Mouse (Mus musculus) hindbrain, embryonic 15.5 days (tissue): ENCODE data around the gene Scarb1. TPM values are rescaled to one million over a fixed set of nuclear protein-coding genes. Genes with fewer than 3 reads are reported as not detected.
A peak's percentile ranks its signal among the peaks of the same experiment; 100 is the strongest.
"Not testable (repeated sequence)": the region's sequence is repeated elsewhere in the genome, so short reads cannot be mapped to it uniquely, and the experiment has no call there.

ENCODE experiments used
- ATAC-seq: fragments of 200-750 bp; cut with Nextera tagmentation; 2 replicates; pipeline ENCODE4 v1.8.0; 2017; ENCODE audit warnings: low read depth, moderate number of reproducible peaks, moderate TSS enrichment; ENCODE audit not compliant: low FRiP score
- H3K27ac ChIP-seq: fragments of 300-500 bp; sonication (generic); replicated peaks from 2 replicates; pipeline ENCODE4 v1.5.1; 2015; ENCODE audit warnings: mild to moderate bottlenecking, inconsistent platforms
- H3K27me3 ChIP-seq: fragments of 300-500 bp; sonication (generic); 2 replicates; pipeline ENCODE4 v1.6.1; 2015; ENCODE audit warnings: control low read depth, inconsistent platforms
- H3K36me3 ChIP-seq: fragments of 300-500 bp; sonication (generic); 2 replicates; pipeline ENCODE4 v1.6.1; 2015; ENCODE audit warnings: control low read depth, inconsistent platforms
- H3K4me1 ChIP-seq: fragments of 300-500 bp; sonication (generic); replicated peaks from 2 replicates; pipeline ENCODE4 v1.6.1; 2015; ENCODE audit warnings: control low read depth, inconsistent platforms
- H3K4me2 ChIP-seq: fragments of 300-500 bp; sonication (generic); 2 replicates; pipeline ENCODE4 v1.6.1; 2015; ENCODE audit warnings: moderate library complexity, mild to moderate bottlenecking, inconsistent platforms
- H3K4me3 ChIP-seq: fragments of 300-500 bp; sonication (generic); 2 replicates; pipeline ENCODE4 v1.5.1; 2015; ENCODE audit warnings: mild to moderate bottlenecking, inconsistent platforms
- H3K9ac ChIP-seq: fragments of 300-500 bp; sonication (generic); 2 replicates; pipeline ENCODE4 v1.6.1; 2015; ENCODE audit warnings: inconsistent platforms
- H3K9me3 ChIP-seq: fragments of 300-500 bp; sonication (generic); 2 replicates; pipeline ENCODE4 v1.6.1; 2016; ENCODE audit warnings: control low read depth, inconsistent platforms
- WGBS: fragments of 180-500 bp; shearing (Covaris S2); methylation state at CpG from one replicate; pipeline ENCODE4 v1.1.7; 2015; 5-methylcytosine and 5-hydroxymethylcytosine counted together
- polyA plus RNA-seq: library from polyadenylated mRNA; unstranded; fragments of >200 nt; fragmentation: Nextera tagmentation; extraction: Ambion mirVana; gene quantifications from 2 replicates; pipeline ENCODE4 v1.2.1, GENCODE M21; 2015

The Scarb1 gene
- polyA plus RNA-seq = 46.6 and 52.4 TPM in 2 replicates

DNA sequence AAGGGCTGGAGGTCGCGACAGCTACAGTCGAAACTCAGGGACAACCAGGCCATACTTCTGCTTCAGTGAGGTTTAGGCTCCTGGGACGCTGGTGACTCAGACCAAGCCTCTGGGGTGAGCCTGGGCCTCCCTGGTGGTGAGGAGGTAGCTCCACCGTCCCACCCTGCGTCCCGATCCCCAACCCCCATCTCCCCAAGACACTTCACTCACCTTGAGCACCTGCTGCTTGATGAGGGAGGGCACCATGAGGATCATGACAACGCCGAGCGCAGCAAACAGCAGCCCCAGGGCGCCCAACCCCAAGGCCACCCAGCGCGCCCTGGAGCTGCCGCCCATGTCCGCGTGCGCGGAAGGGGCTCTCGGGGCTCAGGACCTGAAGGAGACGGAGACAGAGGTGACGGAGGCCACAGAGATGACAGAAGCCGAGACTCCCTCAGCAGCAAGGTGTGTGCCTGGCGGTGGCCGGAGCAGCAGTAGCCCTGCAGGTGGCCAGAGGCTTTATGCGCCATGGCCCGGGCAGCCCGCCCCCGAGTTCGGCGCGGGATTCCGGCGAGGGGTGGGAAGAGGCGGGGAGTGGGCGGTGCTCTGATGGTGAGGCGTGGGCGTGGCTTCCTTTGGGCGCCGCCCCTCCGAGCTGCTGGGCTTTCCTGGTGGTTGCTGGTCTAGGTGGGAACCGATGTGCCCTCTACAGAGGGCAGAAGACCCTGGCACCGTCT lies at the start of gene Scarb1:
Gene Scarb1, minus strand, starts transcription at position 548 of the 716 bp plus-strand sequence.
- WGBS = under 1% methylated on average over 41 of the region's 42 CpGs
- H3K27ac ChIP-seq = 0 out of 2 replicates have a peak within 1 kb of the TSS, but pooled peaks have one; percentile 13
- no peaks in the 10 kb centered on the region for H3K27me3 ChIP-seq
- peak within 1 kb of the TSS; percentile 59 for H3K9ac ChIP-seq
- H3K4me3 ChIP-seq = peak within 1 kb of the TSS; percentile 87
- H3K4me1 ChIP-seq = peaks cover 39% of the 10 kb centered on the region
- H3K36me3 ChIP-seq = no peaks in the 10 kb centered on the region
- peak; percentile 85 for ATAC-seq
- H3K4me2 ChIP-seq = peak within 1 kb of the TSS; percentile 87
- no peaks in the 10 kb centered on the region for H3K9me3 ChIP-seq

DNA sequence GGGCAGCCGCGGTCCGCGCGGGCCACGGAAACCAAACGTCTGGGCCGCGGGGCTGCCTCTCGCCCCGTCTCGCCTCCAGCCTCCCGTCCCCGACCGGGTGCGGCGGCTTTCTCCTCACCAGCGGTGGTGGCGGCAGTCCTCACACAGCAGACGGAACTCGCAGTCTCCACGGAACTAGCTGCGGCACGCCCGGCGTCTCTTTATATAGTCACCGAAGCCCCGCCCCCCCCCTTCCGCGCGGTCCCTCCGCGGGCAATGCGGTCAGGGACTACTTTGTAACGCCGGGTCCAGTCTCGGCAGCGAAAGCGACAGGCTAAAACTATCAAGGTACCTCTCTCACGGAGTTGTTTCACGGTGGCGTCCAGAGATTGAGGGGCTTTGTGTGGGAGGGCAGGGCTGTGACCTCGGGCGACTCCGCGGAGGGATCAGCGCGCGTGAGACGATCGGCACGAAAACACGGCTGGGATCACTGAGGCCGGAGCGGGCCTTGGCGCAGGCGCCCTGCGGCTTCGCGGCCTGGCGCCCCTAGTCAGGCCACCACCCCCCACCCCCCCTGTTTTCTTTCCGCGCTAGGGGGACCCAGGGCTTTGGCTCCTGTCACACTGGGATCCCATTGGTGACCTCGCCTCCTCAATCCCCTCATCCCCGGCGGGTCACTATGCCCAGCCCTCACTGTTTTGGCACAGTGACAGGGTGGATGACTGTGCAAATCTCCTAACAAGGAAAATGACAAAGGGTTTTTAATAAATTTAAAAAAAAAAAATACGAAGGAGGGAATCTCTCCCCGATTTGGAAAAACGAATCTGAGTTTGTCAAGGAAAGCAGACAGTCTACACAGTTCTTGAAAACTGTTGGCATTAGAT lies 48.9 kb upstream of the Scarb1 start, which contains the start of gene Ubc:
Gene Ubc, minus strand, starts transcription at position 624 of the 863 bp plus-strand sequence.
- H3K27me3 ChIP-seq = no peaks in the 10 kb centered on the region
- H3K36me3 ChIP-seq = peaks cover 12% of the 10 kb centered on the region
- H3K9me3 ChIP-seq = no peaks in the 10 kb centered on the region
- WGBS = under 1% methylated on average over 68 of the region's 69 CpGs
- ATAC-seq = peak; percentile 40
- peak within 1 kb of the TSS; percentile 81 for H3K4me2 ChIP-seq
- peak within 1 kb of the TSS; percentile 76 for H3K4me3 ChIP-seq
- peak within 1 kb of the TSS; percentile 96 for H3K9ac ChIP-seq
- H3K27ac ChIP-seq = peak within 1 kb of the TSS; percentile 96
- H3K4me1 ChIP-seq = peaks cover 55% of the 10 kb centered on the region

DNA sequence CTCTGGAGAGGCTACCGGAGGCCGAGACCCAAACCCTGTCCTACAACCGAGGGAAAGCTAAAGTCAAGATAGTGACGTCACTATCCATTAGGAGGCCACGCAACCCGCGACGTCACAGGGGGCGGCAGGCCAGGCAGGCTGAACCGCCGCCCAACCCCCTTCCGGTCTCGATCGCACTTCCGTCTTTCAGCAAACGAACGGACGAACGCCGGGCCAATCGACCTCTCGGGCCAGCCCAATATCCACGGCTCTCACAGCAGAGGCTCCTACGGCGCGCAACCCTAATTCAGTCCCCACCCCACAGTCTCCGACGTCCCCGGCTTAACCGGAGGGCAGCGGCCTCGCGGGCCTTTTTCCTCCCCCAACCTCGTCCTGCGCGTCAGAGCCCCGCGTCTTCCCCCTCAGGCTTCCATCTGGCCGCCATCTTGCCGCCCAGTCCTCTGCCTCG lies 48.3 kb upstream of the Scarb1 start, which contains the start of gene Gm10382:
Gene Gm10382, plus strand, starts transcription at position 192 of the 448 bp plus-strand sequence.
- peak within 1 kb of the TSS; percentile 81 for H3K4me2 ChIP-seq
- H3K4me3 ChIP-seq = peak within 1 kb of the TSS; percentile 76
- H3K9ac ChIP-seq = peak within 1 kb of the TSS; percentile 96
- peak within 1 kb of the TSS; percentile 96 for H3K27ac ChIP-seq
- under 1% methylated on average over 41 of the region's 41 CpGs for WGBS
- H3K4me1 ChIP-seq = peaks cover 54% of the 10 kb centered on the region
- peak; percentile 17; the same call in 1 of the 2 replicates for ATAC-seq
- H3K27me3 ChIP-seq = no peaks in the 10 kb centered on the region
- no peaks in the 10 kb centered on the region for H3K9me3 ChIP-seq
- peaks cover 18% of the 10 kb centered on the region for H3K36me3 ChIP-seq

DNA sequence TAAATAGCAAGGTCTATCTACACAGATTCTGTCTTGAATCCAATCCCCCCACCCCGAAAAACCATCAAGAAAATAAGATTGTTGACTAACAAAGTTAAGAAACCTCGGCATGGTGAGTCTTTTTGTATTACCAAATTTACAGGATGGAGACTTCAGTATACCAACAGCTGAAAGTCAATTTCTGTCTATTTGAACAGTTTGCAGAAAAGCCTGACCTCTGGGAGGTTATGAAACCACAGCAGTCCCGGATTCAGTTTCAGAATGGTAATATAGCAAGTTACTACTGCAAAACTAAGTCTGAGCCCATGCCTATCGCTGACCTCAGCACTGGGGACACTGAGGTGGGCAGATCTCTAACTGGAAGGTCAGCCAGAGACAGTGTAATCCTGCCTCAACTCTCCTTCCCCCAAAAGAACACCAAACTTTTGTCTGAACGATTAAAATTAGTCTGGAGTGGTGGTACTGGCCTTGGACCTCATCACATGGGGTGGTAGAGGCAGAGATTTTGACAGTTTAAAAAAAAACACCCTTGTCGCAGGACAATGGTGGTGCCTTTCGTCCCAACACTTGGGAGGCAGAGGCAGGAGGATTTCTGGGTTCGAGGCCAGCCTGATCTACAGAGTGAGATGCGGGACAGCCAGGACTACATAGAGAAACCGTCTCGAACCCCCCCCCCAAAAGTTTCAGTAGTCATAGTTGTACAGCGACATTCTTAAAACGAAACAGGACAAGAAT lies 47.6 kb upstream of the Scarb1 start:
- ATAC-seq = no peak
- Histone ChIP-seq H3K4me3 (peak overlapping the region; percentile 76), H3K4me2 (peak overlapping the region; percentile 81), H3K27me3 (no peaks in the 10 kb centered on the region), H3K36me3 (peaks cover 18% of the 10 kb centered on the region), H3K9ac (peak overlapping the region; percentile 96), H3K9me3 (no peaks in the 10 kb centered on the region), H3K27ac (peak overlapping the region; percentile 96; the same call in 1 of the 2 replicates), H3K4me1 (peaks cover 51% of the 10 kb centered on the region)
- WGBS = 30% methylated on average over 13 of the region's 13 CpGs

DNA sequence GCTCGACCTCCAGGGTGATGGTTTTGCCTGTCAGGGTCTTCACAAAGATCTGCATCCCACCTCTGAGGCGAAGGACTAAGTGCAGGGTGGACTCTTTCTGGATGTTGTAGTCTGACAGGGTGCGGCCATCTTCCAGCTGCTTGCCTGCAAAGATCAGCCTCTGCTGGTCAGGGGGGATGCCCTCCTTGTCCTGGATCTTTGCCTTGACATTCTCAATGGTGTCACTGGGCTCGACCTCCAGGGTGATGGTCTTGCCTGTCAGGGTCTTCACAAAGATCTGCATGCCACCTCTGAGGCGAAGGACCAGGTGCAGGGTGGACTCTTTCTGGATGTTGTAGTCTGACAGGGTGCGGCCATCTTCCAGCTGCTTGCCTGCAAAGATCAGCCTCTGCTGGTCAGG lies 46.4 kb upstream of the Scarb1 start:
- H3K9me3 ChIP-seq, H3K27ac ChIP-seq, H3K9ac ChIP-seq, H3K27me3 ChIP-seq, H3K4me2 ChIP-seq, H3K4me3 ChIP-seq, ATAC-seq: not testable (repeated sequence)
- Histone ChIP-seq H3K4me1 (peaks cover 47% of the 10 kb centered on the region), H3K36me3 (peaks cover 18% of the 10 kb centered on the region)
- 89% methylated on average over 5 of the region's 6 CpGs for WGBS

DNA sequence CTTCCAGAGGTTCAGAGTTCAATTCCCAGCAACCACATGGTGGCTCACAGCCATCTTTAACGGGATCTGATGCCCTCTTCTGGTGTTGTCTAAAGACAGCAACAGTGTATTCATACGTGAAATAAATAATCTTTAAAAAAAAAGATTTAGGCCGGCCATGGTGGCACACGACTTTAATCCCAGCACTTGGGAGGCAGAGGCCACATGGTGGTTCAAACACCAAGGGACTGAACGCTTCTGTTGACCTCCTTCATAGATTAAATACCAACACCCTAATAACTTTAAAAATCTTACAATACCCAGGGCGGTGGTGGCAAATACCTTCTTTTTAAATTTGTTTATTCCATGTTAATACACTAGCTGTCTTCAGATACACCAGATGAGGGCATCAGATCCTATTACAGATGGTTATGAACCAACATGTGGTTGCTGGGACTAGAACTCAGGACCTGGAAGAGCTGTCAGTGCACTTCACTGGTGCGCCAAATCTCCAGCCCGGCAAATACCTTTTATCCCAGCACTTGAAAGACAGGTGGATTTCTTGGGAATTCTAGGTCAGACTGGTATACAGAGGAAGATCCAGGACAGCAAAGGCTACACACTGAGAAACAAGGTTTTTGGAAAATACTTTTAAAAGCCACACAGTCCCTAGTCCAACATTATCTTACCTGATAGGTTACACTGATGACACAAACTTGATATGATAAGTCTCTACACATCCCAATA lies 44.5 kb upstream of the Scarb1 start:
- Histone ChIP-seq H3K4me1 (peaks cover 41% of the 10 kb centered on the region), H3K4me2 (peak overlapping the region; percentile 31), H3K27me3 (no peaks in the 10 kb centered on the region), H3K36me3 (peaks cover 18% of the 10 kb centered on the region), H3K9me3 (no peaks in the 10 kb centered on the region), H3K4me3 (no peak overlapping the region), H3K27ac (no peak overlapping the region), H3K9ac (no peak overlapping the region)
- no peak for ATAC-seq
- WGBS = 75% methylated on average over 8 of the region's 8 CpGs

DNA sequence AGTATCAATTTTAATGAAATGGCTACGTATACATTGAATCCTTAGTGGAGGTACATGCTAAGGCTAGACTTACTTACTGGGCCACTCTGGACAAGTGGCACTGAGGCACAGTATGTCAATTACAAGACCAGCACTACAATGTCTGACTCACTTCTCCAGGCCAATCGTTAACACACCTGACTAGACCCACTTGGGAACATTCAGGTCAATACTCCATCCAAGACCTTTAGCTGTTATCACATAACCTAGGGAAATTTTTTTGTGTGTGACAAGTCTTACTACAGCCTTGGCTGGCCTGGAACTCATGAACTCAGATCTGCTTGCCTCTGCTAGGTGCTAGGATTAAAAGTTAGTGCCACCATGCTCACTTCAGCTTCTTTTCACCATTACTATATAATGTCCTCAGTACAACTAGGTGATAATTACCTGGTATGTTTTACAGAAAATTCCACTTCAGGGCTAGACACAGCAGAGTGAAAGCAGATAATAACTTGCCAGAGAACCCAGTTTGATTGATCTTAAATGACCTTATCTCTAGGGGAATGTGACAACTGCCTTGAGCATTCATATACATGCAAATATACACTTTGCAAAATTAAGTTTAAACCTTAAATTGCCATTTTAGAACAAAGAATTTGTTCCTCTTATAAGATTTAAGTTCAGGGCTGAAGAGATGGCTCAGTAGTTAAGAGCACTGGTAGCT lies 43.8 kb upstream of the Scarb1 start:
- no peak overlapping the region for H3K9ac ChIP-seq
- H3K4me2 ChIP-seq = 0 out of 2 replicates have a peak overlapping the region, but pooled peaks have one; percentile 8
- WGBS = 88% methylated on average over 2 of the region's 2 CpGs

DNA sequence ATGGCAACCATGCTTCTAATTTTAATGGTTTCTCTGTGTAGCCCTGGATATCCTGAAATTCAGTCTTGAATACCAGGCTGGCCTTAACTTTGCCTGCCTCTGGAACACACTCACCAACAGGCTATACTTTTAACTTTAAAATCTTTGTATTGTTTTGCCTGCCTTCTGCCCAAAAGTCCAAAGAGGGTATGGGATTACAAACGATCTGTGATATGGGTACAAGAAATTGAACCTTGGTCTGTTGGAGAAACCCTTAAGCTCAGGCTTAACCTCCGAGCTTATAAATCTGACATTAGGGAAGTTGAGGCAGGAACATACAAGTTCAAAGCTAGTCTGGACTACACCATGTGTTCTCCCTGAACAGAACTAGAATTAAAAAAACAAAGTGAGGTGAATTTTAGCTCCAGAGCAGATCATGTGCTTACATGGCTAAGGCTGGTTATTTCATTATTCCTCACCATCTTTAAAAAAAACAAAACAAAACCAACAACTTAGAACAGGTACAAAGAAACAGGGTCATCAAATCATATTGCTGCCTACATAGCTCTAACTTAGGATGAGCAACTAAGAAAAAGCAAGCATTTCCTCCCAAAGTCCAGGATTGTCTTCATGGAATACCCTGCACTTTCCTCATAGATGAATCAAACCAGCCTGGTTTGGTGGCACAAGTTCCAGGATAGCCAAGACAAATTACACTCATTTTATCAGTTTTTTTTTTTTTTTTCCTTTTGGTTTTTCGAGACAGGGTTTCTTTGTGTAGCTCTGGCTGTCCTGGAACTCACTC lies 42.9 kb upstream of the Scarb1 start:
- WGBS = 74% methylated on average over 3 of the region's 3 CpGs

More for the DNA sequence above, 43.8 kb upstream of the Scarb1 start:
- H3K27ac ChIP-seq = no peak overlapping the region
- ATAC-seq = no peak
- no peaks in the 10 kb centered on the region for H3K27me3 ChIP-seq
- H3K9me3 ChIP-seq = no peaks in the 10 kb centered on the region
- H3K36me3 ChIP-seq = peaks cover 18% of the 10 kb centered on the region
- H3K4me3 ChIP-seq = no peak overlapping the region
- H3K4me1 ChIP-seq = peaks cover 36% of the 10 kb centered on the region

DNA sequence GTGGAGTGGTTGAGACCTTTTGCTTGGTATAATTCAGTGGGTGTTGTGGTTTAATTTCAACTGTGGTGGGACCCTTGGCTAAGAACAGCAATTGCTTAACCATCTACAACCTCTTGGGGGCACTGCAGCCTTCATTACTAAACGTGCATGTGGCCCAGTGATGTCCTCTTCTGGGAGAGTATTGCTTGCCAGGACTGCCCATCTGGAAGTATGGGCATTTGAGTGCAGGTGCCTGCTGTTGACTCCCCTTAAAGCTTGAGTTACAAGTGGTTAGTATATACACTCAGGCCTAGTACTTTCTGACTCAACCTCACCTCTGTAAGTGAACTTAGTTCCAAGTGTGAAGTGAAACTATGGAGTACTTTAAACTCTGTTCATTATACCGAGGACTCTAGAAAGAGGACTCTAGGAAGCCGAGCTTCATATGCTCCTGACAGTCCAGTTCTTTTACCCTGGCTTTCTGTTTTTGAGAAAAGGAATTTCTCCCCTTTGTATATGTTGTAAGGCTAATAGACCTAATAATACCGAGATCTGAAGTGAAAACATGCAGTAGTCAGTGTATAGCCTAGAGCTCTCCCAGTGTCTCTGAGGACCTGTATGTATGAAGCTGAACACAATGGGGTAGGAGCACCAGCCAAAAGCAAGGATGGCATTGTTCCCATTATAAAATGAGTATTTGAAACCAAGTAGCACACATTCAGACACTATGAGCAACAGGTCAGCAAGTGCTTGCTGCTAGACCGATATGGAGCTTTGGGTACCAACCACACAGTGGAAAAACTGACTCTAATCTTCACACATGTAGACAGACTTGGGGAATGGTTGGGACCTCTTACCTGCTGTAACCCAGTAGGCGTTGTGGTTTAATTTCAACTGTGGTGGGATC lies 42.0 kb upstream of the Scarb1 start:
- Histone ChIP-seq H3K27me3 (no peaks in the 10 kb centered on the region), H3K9ac (no peak overlapping the region)
- 0 out of 2 replicates have a peak, but pooled peaks have one; percentile 56 for ATAC-seq

More for the DNA sequence above, 42.9 kb upstream of the Scarb1 start:
- no peak for ATAC-seq
- Histone ChIP-seq H3K4me1 (peaks cover 36% of the 10 kb centered on the region), H3K27me3 (no peaks in the 10 kb centered on the region), H3K9ac (no peak overlapping the region), H3K36me3 (peaks cover 18% of the 10 kb centered on the region), H3K4me3 (no peak overlapping the region), H3K9me3 (no peaks in the 10 kb centered on the region), H3K27ac (no peak overlapping the region), H3K4me2 (no peak overlapping the region)

More for the DNA sequence above, 42.0 kb upstream of the Scarb1 start:
- Histone ChIP-seq H3K4me3 (no peak overlapping the region), H3K27ac (no peak overlapping the region), H3K9me3 (no peaks in the 10 kb centered on the region), H3K4me2 (no peak overlapping the region), H3K4me1 (peaks cover 28% of the 10 kb centered on the region), H3K36me3 (peaks cover 18% of the 10 kb centered on the region)
- 49% methylated on average over 6 of the region's 6 CpGs for WGBS
